Mouse (Mus musculus): ENCODE measurements around the gene Osbp. TPM values are rescaled to one million over a fixed set of nuclear protein-coding genes. Genes with fewer than 3 reads are reported as not detected.
"Not testable (repeated sequence)": the region's sequence is repeated elsewhere in the genome, so short reads cannot be mapped to it uniquely, and the experiment has no call there.

Osbp gene
- total RNA-seq, 2 experiments from 2014 or later, result 80.6 to 85.0 TPM

GRCm38 (mm10) chr19:11984614-11985013 is 18.9 kb downstream of the Osbp start:
- not testable (repeated sequence) for DNase-seq (ENCODE audit: low spot score in 2 of 2)

GRCm38 (mm10) chr19:11987841-11988240 is 22.1 kb downstream of the Osbp start:
- DNase-seq (ENCODE audit: low spot score in 2 of 2), result no peak

GRCm38 (mm10) chr19:11989334-11989733 is 23.6 kb downstream of the Osbp start:
- DNase-seq (ENCODE audit: low spot score in 2 of 2), result no peak

GRCm38 (mm10) chr19:11992034-11992433 is 26.3 kb downstream of the Osbp start:
- DNase-seq (ENCODE audit: low spot score in 2 of 2), result no peak

- DNase-seq (ENCODE audit: low spot score in 2 of 2), result no peak
These were observed 26.8 kb downstream of the Osbp start for GRCm38 (mm10) chr19:11992441-11993029.

- no peak for DNase-seq (ENCODE audit: low spot score in 2 of 2)
These were observed 29.1 kb downstream of the Osbp start for GRCm38 (mm10) chr19:11994703-11995431.

- DNase-seq (ENCODE audit: low spot score in 2 of 2), result no peak
These were observed 30.1 kb downstream of the Osbp start for GRCm38 (mm10) chr19:11995722-11996448.

GRCm38 (mm10) chr19:12001686-12002085 is 35.9 kb downstream of the Osbp start:
- DNase-seq (ENCODE audit: low spot score in 2 of 2), result no peak

- no peak for DNase-seq (ENCODE audit: low spot score in 2 of 2)
These were observed 36.4 kb downstream of the Osbp start for GRCm38 (mm10) chr19:12002125-12002524.

- DNase-seq (ENCODE audit: low spot score in 2 of 2), result no peak
These were observed 37.0 kb downstream of the Osbp start for GRCm38 (mm10) chr19:12002791-12003190.

GRCm38 (mm10) chr19:12003568-12003967 is 37.8 kb downstream of the Osbp start:
- DNase-seq (ENCODE audit: low spot score in 2 of 2), result no peak

- DNase-seq (ENCODE audit: low spot score in 2 of 2), result no peak
These were observed 38.7 kb downstream of the Osbp start for GRCm38 (mm10) chr19:12004216-12005008.

- DNase-seq (ENCODE audit: low spot score in 2 of 2), result peak; percentile 66 to 79
These were observed 39.9 kb downstream of the Osbp start for GRCm38 (mm10) chr19:12005376-12006360.

GRCm38 (mm10) chr19:12006361-12006947 is 40.7 kb downstream of the Osbp start:
- DNase-seq (ENCODE audit: low spot score in 2 of 2), result no peak

GRCm38 (mm10) chr19:12007105-12007931 is 41.6 kb downstream of the Osbp start:
- DNase-seq (ENCODE audit: low spot score in 2 of 2), result peak in 1 of 2 experiments; percentile 30

- DNase-seq (ENCODE audit: low spot score in 2 of 2), result no peak
These were observed 43.0 kb downstream of the Osbp start for GRCm38 (mm10) chr19:12008410-12009380.

GRCm38 (mm10) chr19:12009501-12010280 is 44.0 kb downstream of the Osbp start:
- DNase-seq (ENCODE audit: low spot score in 2 of 2), result peak in 1 of 2 experiments; percentile 38

Measured in gastrocnemius, postnatal 4 days (tissue).